Mouse (Mus musculus) heart, adult 2 months (tissue): ENCODE results near the gene D630039A03Rik.

ENCODE experiments used
- CTCF ChIP-seq: fragments of 200-600 bp; IDR thresholded peaks from 2 replicates; pipeline ENCODE4 v1.8.1; 2022; ENCODE audit warnings: antibody characterized with exemption, mild to moderate bottlenecking, moderate library complexity
- POLR2A ChIP-seq: fragments of 200-500 bp; IDR thresholded peaks from 2 replicates; pipeline ENCODE4 v1.6.1; 2011; ENCODE audit warnings: mild to moderate bottlenecking, low read depth, low read length, control low read depth; ENCODE audit not compliant: insufficient read depth

- TF ChIP-seq CTCF (no peak), POLR2A (no peak)
Observed at GRCm38 (mm10) chr4:57940631-57941030, 24.5 kb upstream of the D630039A03Rik start.
